Mouse (Mus musculus): ENCODE results near the gene Hadh. TPM values are rescaled to one million over a fixed set of nuclear protein-coding genes. Genes with fewer than 3 reads are reported as not detected.

The Hadh gene
- polyA plus RNA-seq, 1 experiment from 2014 or later = 34.1 TPM

- WGBS = 18% methylated on average over 5 of the region's 5 CpGs
- ATAC-seq (peak; percentile 38), DNase-seq (ENCODE audit: low spot score) (no peak)
- Histone ChIP-seq H3K4me3 (ENCODE audit: low read depth, low read length) (peak overlapping the region; percentile 73), H3K27ac (ENCODE audit: low read depth, low read length) (no peak overlapping the region), H3K4me1 (ENCODE audit: control insufficient read depth, insufficient read depth, low read length) (no peaks in the 10 kb centered on the region), H3K36me3 (ENCODE audit: control insufficient read depth, insufficient read depth, low read length) (no peaks in the 10 kb centered on the region), H3K9me3 (replicated peaks; ENCODE audit: control insufficient read depth, low read length) (no peaks in the 10 kb centered on the region), H3K9ac (ENCODE audit: low read length) (peak overlapping the region; percentile 75), H3K4me2 (ENCODE audit: low read length) (peak overlapping the region; percentile 95), H3K27me3 (replicated peaks; ENCODE audit: control insufficient read depth, insufficient read depth, low read length) (no peaks in the 10 kb centered on the region; the same call in 1 of the 2 replicates)
These were observed 31.4 kb upstream of the Hadh start for GRCm38 (mm10) chr3:131303320-131303714.

GRCm38 (mm10) chr3:131302452-131303319 is 30.8 kb upstream of the Hadh start, which contains the start of gene Cyp2u1:
TSS of gene Cyp2u1 (minus strand) at chr3:131303227.
- WGBS = under 1% methylated on average over 71 of the region's 71 CpGs
- Histone ChIP-seq H3K27me3 (replicated peaks; ENCODE audit: control insufficient read depth, insufficient read depth, low read length) (no peaks in the 10 kb centered on the region; the same call in 1 of the 2 replicates), H3K36me3 (ENCODE audit: control insufficient read depth, insufficient read depth, low read length) (no peaks in the 10 kb centered on the region), H3K27ac (ENCODE audit: low read depth, low read length) (peak within 1 kb of the TSS; percentile 70), H3K4me2 (ENCODE audit: low read length) (peak within 1 kb of the TSS; percentile 95), H3K9me3 (replicated peaks; ENCODE audit: control insufficient read depth, low read length) (no peaks in the 10 kb centered on the region), H3K4me3 (ENCODE audit: low read depth, low read length) (peak within 1 kb of the TSS; percentile 73), H3K4me1 (ENCODE audit: control insufficient read depth, insufficient read depth, low read length) (no peaks in the 10 kb centered on the region), H3K9ac (ENCODE audit: low read length) (peak within 1 kb of the TSS; percentile 75)
- peak; percentile 94 for DNase-seq (ENCODE audit: low spot score)
- peak; percentile 99 for ATAC-seq

DNA sequence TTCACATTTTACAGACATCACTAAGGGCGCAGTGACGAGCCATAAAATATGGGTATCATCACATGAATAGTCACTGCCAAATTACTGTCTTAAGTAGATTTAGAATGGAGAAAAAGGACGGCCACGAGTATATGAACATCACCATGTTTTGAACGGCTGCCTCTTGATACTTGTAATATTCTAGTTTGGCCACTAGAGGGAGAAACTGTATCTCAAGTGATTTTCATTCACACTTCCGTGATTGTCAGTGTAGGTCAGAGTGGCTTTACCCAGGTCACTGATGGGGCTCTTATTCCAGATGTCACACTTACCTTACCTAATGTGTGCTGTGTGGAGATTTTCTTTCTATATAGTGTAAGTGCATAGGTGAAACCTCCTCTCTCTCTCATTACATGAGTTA is 28.0 kb upstream of the Hadh start:
- Histone ChIP-seq H3K9ac (ENCODE audit: low read length) (no peak overlapping the region), H3K9me3 (replicated peaks; ENCODE audit: control insufficient read depth, low read length) (no peaks in the 10 kb centered on the region), H3K27ac (ENCODE audit: low read depth, low read length) (no peak overlapping the region), H3K27me3 (replicated peaks; ENCODE audit: control insufficient read depth, insufficient read depth, low read length) (no peaks in the 10 kb centered on the region; the same call in 1 of the 2 replicates), H3K4me2 (ENCODE audit: low read length) (no peak overlapping the region), H3K36me3 (ENCODE audit: control insufficient read depth, insufficient read depth, low read length) (no peaks in the 10 kb centered on the region), H3K4me3 (ENCODE audit: low read depth, low read length) (no peak overlapping the region), H3K4me1 (ENCODE audit: control insufficient read depth, insufficient read depth, low read length) (no peaks in the 10 kb centered on the region)
- ATAC-seq (no peak), DNase-seq (ENCODE audit: low spot score) (peak; percentile 77)
- 10% methylated on average over 6 of the region's 6 CpGs for WGBS

GRCm38 (mm10) chr3:131299078-131299477 is 27.2 kb upstream of the Hadh start:
- Histone ChIP-seq H3K4me3 (ENCODE audit: low read depth, low read length) (no peak overlapping the region), H3K9me3 (replicated peaks; ENCODE audit: control insufficient read depth, low read length) (no peaks in the 10 kb centered on the region), H3K4me2 (ENCODE audit: low read length) (no peak overlapping the region), H3K4me1 (ENCODE audit: control insufficient read depth, insufficient read depth, low read length) (no peaks in the 10 kb centered on the region), H3K27ac (ENCODE audit: low read depth, low read length) (no peak overlapping the region), H3K27me3 (replicated peaks; ENCODE audit: control insufficient read depth, insufficient read depth, low read length) (no peaks in the 10 kb centered on the region; the same call in 1 of the 2 replicates), H3K36me3 (ENCODE audit: control insufficient read depth, insufficient read depth, low read length) (no peaks in the 10 kb centered on the region), H3K9ac (ENCODE audit: low read length) (no peak overlapping the region)
- no peak for ATAC-seq
- WGBS = 85% methylated on average over 9 of the region's 9 CpGs
- no peak for DNase-seq (ENCODE audit: low spot score)

GRCm38 (mm10) chr3:131296893-131297292 is 25.0 kb upstream of the Hadh start:
- no peak for ATAC-seq

DNA sequence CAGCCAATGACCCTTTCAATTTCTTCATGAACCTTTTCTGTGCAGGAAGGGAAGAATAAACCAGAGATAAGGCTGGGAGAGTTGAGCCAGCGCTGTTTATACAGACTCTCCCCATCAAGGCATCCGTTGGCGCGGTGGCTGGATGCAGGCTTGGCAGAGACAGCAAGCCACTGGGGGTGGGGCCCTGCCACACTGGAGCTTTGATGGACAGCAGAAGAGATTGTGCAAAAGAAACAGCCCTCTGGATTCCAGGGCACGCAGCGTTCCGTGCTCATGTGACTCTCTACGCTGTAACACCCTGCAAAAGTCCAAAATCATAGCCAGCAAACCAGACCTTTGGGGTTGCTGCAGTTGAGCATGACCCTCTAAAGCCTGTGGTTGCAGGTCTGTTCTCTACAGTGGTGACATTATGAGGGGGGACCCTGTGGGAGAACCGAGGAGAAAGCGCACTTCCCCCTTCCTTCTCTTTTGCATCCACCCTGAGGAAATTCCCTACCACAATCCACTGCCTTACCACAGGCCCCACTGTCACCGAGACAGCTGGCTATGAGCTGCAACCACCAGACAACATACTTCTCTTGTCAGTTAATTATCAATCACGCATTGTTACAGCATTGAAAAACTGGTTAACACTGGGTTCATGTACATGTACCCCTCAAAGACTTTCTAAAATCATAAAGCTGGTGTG is 23.8 kb upstream of the Hadh start:
- Histone ChIP-seq H3K9me3 (replicated peaks; ENCODE audit: control insufficient read depth, low read length) (no peaks in the 10 kb centered on the region), H3K27me3 (replicated peaks; ENCODE audit: control insufficient read depth, insufficient read depth, low read length) (no peaks in the 10 kb centered on the region), H3K9ac (ENCODE audit: low read length) (no peak overlapping the region), H3K4me2 (ENCODE audit: low read length) (no peak overlapping the region), H3K4me3 (ENCODE audit: low read depth, low read length) (no peak overlapping the region), H3K27ac (ENCODE audit: low read depth, low read length) (no peak overlapping the region), H3K4me1 (ENCODE audit: control insufficient read depth, insufficient read depth, low read length) (no peaks in the 10 kb centered on the region), H3K36me3 (ENCODE audit: control insufficient read depth, insufficient read depth, low read length) (no peaks in the 10 kb centered on the region)
- DNase-seq (ENCODE audit: low spot score) (no peak), ATAC-seq (no peak)
- WGBS = 92% methylated on average over 12 of the region's 12 CpGs

More at GRCm38 (mm10) chr3:131296893-131297292, 25.0 kb upstream of the Hadh start:
- no peak for DNase-seq (ENCODE audit: low spot score)
- Histone ChIP-seq H3K4me3 (ENCODE audit: low read depth, low read length) (no peak overlapping the region), H3K9ac (ENCODE audit: low read length) (no peak overlapping the region), H3K9me3 (replicated peaks; ENCODE audit: control insufficient read depth, low read length) (no peaks in the 10 kb centered on the region), H3K36me3 (ENCODE audit: control insufficient read depth, insufficient read depth, low read length) (no peaks in the 10 kb centered on the region), H3K27me3 (replicated peaks; ENCODE audit: control insufficient read depth, insufficient read depth, low read length) (no peaks in the 10 kb centered on the region), H3K4me2 (ENCODE audit: low read length) (no peak overlapping the region), H3K27ac (ENCODE audit: low read depth, low read length) (no peak overlapping the region), H3K4me1 (ENCODE audit: control insufficient read depth, insufficient read depth, low read length) (no peaks in the 10 kb centered on the region)
- WGBS = 93% methylated on average over 7 of the region's 7 CpGs

GRCm38 (mm10) chr3:131294503-131294902 is 22.6 kb upstream of the Hadh start:
- no peak overlapping the region for H3K4me2 ChIP-seq (ENCODE audit: low read length)
- no peak for ATAC-seq

DNA sequence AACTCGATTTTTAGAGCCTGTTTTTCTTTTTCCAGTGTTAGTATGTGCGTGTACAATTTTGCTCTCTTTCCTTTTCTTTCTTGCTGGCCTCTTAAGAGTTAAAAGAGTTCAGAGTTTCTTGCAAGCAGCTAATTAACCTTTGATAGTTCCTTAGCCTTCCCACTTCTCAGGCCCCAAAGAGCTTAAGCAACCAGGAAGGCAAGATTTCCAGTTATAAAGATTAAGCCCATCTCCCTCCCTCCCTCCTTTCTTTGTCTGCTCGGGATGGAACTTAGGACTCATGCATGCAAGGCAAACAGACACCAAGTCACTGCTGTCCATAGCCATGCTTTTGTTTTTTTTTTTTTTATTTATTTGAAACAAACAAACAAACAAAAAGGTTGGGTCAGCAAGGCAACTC is 21.1 kb upstream of the Hadh start:
- Histone ChIP-seq H3K4me3 (ENCODE audit: low read depth, low read length) (no peak overlapping the region), H3K27ac (ENCODE audit: low read depth, low read length) (no peak overlapping the region), H3K9ac (ENCODE audit: low read length) (no peak overlapping the region), H3K4me2 (ENCODE audit: low read length) (no peak overlapping the region), H3K27me3 (replicated peaks; ENCODE audit: control insufficient read depth, insufficient read depth, low read length) (no peaks in the 10 kb centered on the region), H3K36me3 (ENCODE audit: control insufficient read depth, insufficient read depth, low read length) (no peaks in the 10 kb centered on the region), H3K4me1 (ENCODE audit: control insufficient read depth, insufficient read depth, low read length) (no peaks in the 10 kb centered on the region), H3K9me3 (replicated peaks; ENCODE audit: control insufficient read depth, low read length) (no peaks in the 10 kb centered on the region)
- ATAC-seq (no peak), DNase-seq (ENCODE audit: low spot score) (no peak)
- WGBS = 63% methylated on average over 3 of the region's 3 CpGs

More at GRCm38 (mm10) chr3:131294503-131294902, 22.6 kb upstream of the Hadh start:
- Histone ChIP-seq H3K36me3 (ENCODE audit: control insufficient read depth, insufficient read depth, low read length) (no peaks in the 10 kb centered on the region), H3K9me3 (replicated peaks; ENCODE audit: control insufficient read depth, low read length) (no peaks in the 10 kb centered on the region), H3K9ac (ENCODE audit: low read length) (no peak overlapping the region), H3K4me1 (ENCODE audit: control insufficient read depth, insufficient read depth, low read length) (no peaks in the 10 kb centered on the region), H3K4me3 (ENCODE audit: low read depth, low read length) (no peak overlapping the region), H3K27ac (ENCODE audit: low read depth, low read length) (no peak overlapping the region), H3K27me3 (replicated peaks; ENCODE audit: control insufficient read depth, insufficient read depth, low read length) (no peaks in the 10 kb centered on the region)
- no peak for DNase-seq (ENCODE audit: low spot score)
- 64% methylated on average over 3 of the region's 3 CpGs for WGBS

GRCm38 (mm10) chr3:131292349-131292748 is 20.4 kb upstream of the Hadh start:
- 94% methylated on average over 2 of the region's 2 CpGs for WGBS
- Histone ChIP-seq H3K4me3 (ENCODE audit: low read depth, low read length) (no peak overlapping the region), H3K9me3 (replicated peaks; ENCODE audit: control insufficient read depth, low read length) (no peaks in the 10 kb centered on the region)

More at GRCm38 (mm10) chr3:131292349-131292748, 20.4 kb upstream of the Hadh start:
- Histone ChIP-seq H3K36me3 (ENCODE audit: control insufficient read depth, insufficient read depth, low read length) (no peaks in the 10 kb centered on the region), H3K27ac (ENCODE audit: low read depth, low read length) (no peak overlapping the region), H3K4me1 (ENCODE audit: control insufficient read depth, insufficient read depth, low read length) (no peaks in the 10 kb centered on the region), H3K4me2 (ENCODE audit: low read length) (no peak overlapping the region), H3K27me3 (replicated peaks; ENCODE audit: control insufficient read depth, insufficient read depth, low read length) (no peaks in the 10 kb centered on the region), H3K9ac (ENCODE audit: low read length) (no peak overlapping the region)
- ATAC-seq (no peak), DNase-seq (ENCODE audit: low spot score) (no peak)
